Mouse (Mus musculus) ES-E14 (cell line): ENCODE data around the gene Ccnq.

ENCODE experiments used
- CHD2 ChIP-seq: IDR thresholded peaks from 2 replicates; pipeline ENCODE4 v1.6.1; 2014; ENCODE audit warnings: mild to moderate bottlenecking, low read depth, low read length, inconsistent platforms
- HCFC1 ChIP-seq: IDR thresholded peaks from 2 replicates; pipeline ENCODE4 v1.6.1; 2012; ENCODE audit warnings: low read length, inconsistent platforms, borderline replicate concordance; ENCODE audit not compliant: insufficient read depth
- MAFK ChIP-seq: IDR thresholded peaks from 2 replicates; pipeline ENCODE4 v1.6.1; 2014; ENCODE audit warnings: mild to moderate bottlenecking, low read depth, low read length, inconsistent platforms; ENCODE audit not compliant: insufficient read depth
- ZC3H11A ChIP-seq: IDR thresholded peaks from 2 replicates; pipeline ENCODE4 v1.6.1; 2012; ENCODE audit warnings: low read depth, mild to moderate bottlenecking, inconsistent platforms, low read length, borderline replicate concordance
- ZNF384 ChIP-seq: IDR thresholded peaks from 2 replicates; pipeline ENCODE4 v1.6.1; 2012; ENCODE audit warnings: low read depth, low read length, inconsistent platforms

DNA sequence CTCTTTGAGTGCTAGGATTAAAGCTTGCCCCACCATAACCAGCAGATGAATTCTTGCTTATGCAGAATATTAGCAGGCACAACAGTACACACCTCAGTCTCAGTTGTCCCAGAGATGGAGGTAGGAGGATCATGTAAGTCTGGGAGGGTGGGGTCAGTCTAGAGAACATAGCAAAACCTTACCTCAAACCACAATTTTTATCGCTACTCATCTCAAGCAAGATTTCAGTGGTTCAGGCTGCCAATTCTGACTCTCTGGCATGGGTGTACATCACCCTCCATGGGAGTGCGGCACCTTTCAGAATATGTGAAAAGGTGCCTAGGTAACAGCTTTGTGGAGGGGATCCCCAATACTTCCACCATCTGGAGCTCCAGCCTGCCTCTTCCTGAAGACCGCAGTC lies 28.5 kb upstream of the Ccnq start:
- TF ChIP-seq ZNF384 (no peak), CHD2 (no peak), ZC3H11A (no peak), MAFK (no peak), HCFC1 (no peak)
